Mouse (Mus musculus) limb, embryonic 11.5 days (tissue): ENCODE measurements around the gene Hbs1l. TPM values are rescaled to one million over a fixed set of nuclear protein-coding genes. Genes with fewer than 3 reads are reported as not detected.

Experiments
- ATAC-seq: fragments of 200-750 bp; cut with Nextera tagmentation; 2 replicates; pipeline ENCODE4 v1.8.0; 2017; ENCODE audit warnings: low read depth; ENCODE audit not compliant: insufficient number of reproducible peaks, low FRiP score, low TSS enrichment
- DNase-seq: peaks from one replicate; pipeline ENCODE4 v3.0.0-alpha.2; 2015; ENCODE audit warnings: low spot score
- H3K27ac ChIP-seq: fragments of 300-500 bp; sonication (generic); replicated peaks from 2 replicates; pipeline ENCODE4 v1.5.1; 2014; ENCODE audit warnings: low read depth, mild to moderate bottlenecking, low read length
- H3K27me3 ChIP-seq: fragments of 300-500 bp; sonication (generic); 2 replicates; pipeline ENCODE4 v1.6.1; 2014; ENCODE audit warnings: mild to moderate bottlenecking, low read length, mixed read lengths; ENCODE audit not compliant: control insufficient read depth, insufficient read depth
- H3K36me3 ChIP-seq: fragments of 300-500 bp; sonication (generic); 2 replicates; pipeline ENCODE4 v1.6.1; 2014; ENCODE audit warnings: mild to moderate bottlenecking, low read length, moderate library complexity, mixed read lengths; ENCODE audit not compliant: control insufficient read depth, insufficient read depth
- H3K4me1 ChIP-seq: fragments of 300-500 bp; sonication (generic); 2 replicates; pipeline ENCODE4 v1.6.1; 2014; ENCODE audit warnings: low read length, mixed read lengths; ENCODE audit not compliant: control insufficient read depth, insufficient read depth
- H3K4me2 ChIP-seq: fragments of 300-500 bp; sonication (generic); 2 replicates; pipeline ENCODE4 v1.6.1; 2014; ENCODE audit warnings: low read depth, mild to moderate bottlenecking, moderate library complexity; ENCODE audit not compliant: severe bottlenecking
- H3K4me3 ChIP-seq: fragments of 300-500 bp; sonication (generic); 2 replicates; pipeline ENCODE4 v1.5.1; 2014; ENCODE audit warnings: low read depth, low read length
- H3K9ac ChIP-seq: fragments of 300-500 bp; sonication (generic); 2 replicates; pipeline ENCODE4 v1.6.1; 2014; ENCODE audit warnings: mild to moderate bottlenecking, low read length
- H3K9me3 ChIP-seq: fragments of 300-500 bp; sonication (generic); 2 replicates; pipeline ENCODE4 v1.6.1; 2016; ENCODE audit warnings: low read length; ENCODE audit not compliant: control insufficient read depth
- WGBS: fragments of 180-500 bp; shearing (Covaris S2); extraction: QIAGEN DNeasy Blood & Tissue Kit; methylation state at CpG from one replicate; pipeline ENCODE4 v1.1.7; 2014; 5-methylcytosine and 5-hydroxymethylcytosine counted together
- polyA plus RNA-seq: library from polyadenylated mRNA; unstranded; fragments of >200 nt; fragmentation: Nextera tagmentation; extraction: Ambion mirVana; gene quantifications from 2 replicates; pipeline ENCODE4 v1.2.1, GENCODE M21; 2014

Hbs1l gene
- polyA plus RNA-seq, 1 experiment from 2014 or later, result 122 TPM

- no peaks in the 10 kb centered on the region for H3K9me3 ChIP-seq
- DNase-seq (no peak), ATAC-seq (no peak)
- H3K4me3 ChIP-seq, result no peak overlapping the region
- H3K27ac ChIP-seq, result no peak overlapping the region
- H3K36me3 ChIP-seq, result peaks cover 7% of the 10 kb centered on the region; the same call in 1 of the 2 replicates
- no peaks in the 10 kb centered on the region for H3K4me1 ChIP-seq
- no peak overlapping the region for H3K9ac ChIP-seq
- WGBS, result 93% methylated on average over 11 of the region's 11 CpGs
- no peaks in the 10 kb centered on the region for H3K27me3 ChIP-seq
- no peak overlapping the region for H3K4me2 ChIP-seq
These were observed 46.7 kb downstream of the Hbs1l start for GRCm38 (mm10) chr10:21342331-21343005.

GRCm38 (mm10) chr10:21347332-21347731 lies 51.6 kb downstream of the Hbs1l start:
- peaks cover 6% of the 10 kb centered on the region; the same call in 1 of the 2 replicates for H3K36me3 ChIP-seq

GRCm38 (mm10) chr10:21349449-21349848 lies 53.7 kb downstream of the Hbs1l start:
- no peaks in the 10 kb centered on the region for H3K4me1 ChIP-seq
- H3K9ac ChIP-seq, result no peak overlapping the region
- no peak overlapping the region for H3K27ac ChIP-seq
- 90% methylated on average over 5 of the region's 5 CpGs for WGBS
- peaks cover 6% of the 10 kb centered on the region; the same call in 1 of the 2 replicates for H3K36me3 ChIP-seq
- no peak for ATAC-seq
- no peaks in the 10 kb centered on the region for H3K9me3 ChIP-seq
- H3K4me3 ChIP-seq, result no peak overlapping the region
- H3K27me3 ChIP-seq, result no peaks in the 10 kb centered on the region
- no peak for DNase-seq
- no peak overlapping the region for H3K4me2 ChIP-seq

More at GRCm38 (mm10) chr10:21347332-21347731, 51.6 kb downstream of the Hbs1l start:
- WGBS, result 86% methylated on average over 4 of the region's 4 CpGs
- DNase-seq (no peak), ATAC-seq (no peak)
- H3K4me2 ChIP-seq, result no peak overlapping the region
- H3K9ac ChIP-seq, result no peak overlapping the region
- no peaks in the 10 kb centered on the region for H3K9me3 ChIP-seq
- H3K27me3 ChIP-seq, result no peaks in the 10 kb centered on the region
- H3K27ac ChIP-seq, result no peak overlapping the region
- no peak overlapping the region for H3K4me3 ChIP-seq
- no peaks in the 10 kb centered on the region for H3K4me1 ChIP-seq

GRCm38 (mm10) chr10:21349946-21350345 lies 54.2 kb downstream of the Hbs1l start:
- Histone ChIP-seq H3K27ac (no peak overlapping the region), H3K27me3 (no peaks in the 10 kb centered on the region), H3K36me3 (peaks cover 8% of the 10 kb centered on the region; the same call in 1 of the 2 replicates), H3K9me3 (no peaks in the 10 kb centered on the region), H3K4me3 (no peak overlapping the region), H3K9ac (no peak overlapping the region), H3K4me2 (no peak overlapping the region), H3K4me1 (no peaks in the 10 kb centered on the region)
- 95% methylated on average over 2 of the region's 2 CpGs for WGBS
- no peak for DNase-seq
- no peak for ATAC-seq

GRCm38 (mm10) chr10:21350531-21351515 lies 55.0 kb downstream of the Hbs1l start:
- WGBS, result 92% methylated on average over 11 of the region's 11 CpGs
- H3K4me3 ChIP-seq, result no peak overlapping the region

GRCm38 (mm10) chr10:21351766-21352165 lies 56.0 kb downstream of the Hbs1l start:
- WGBS, result 91% methylated on average over 12 of the region's 12 CpGs
- peaks cover 4% of the 10 kb centered on the region; the same call in 1 of the 2 replicates for H3K36me3 ChIP-seq
- ATAC-seq, result no peak

More at GRCm38 (mm10) chr10:21350531-21351515, 55.0 kb downstream of the Hbs1l start:
- Histone ChIP-seq H3K36me3 (peaks cover 5% of the 10 kb centered on the region; the same call in 1 of the 2 replicates), H3K4me2 (no peak overlapping the region), H3K9me3 (no peaks in the 10 kb centered on the region), H3K4me1 (no peaks in the 10 kb centered on the region), H3K9ac (no peak overlapping the region), H3K27me3 (no peaks in the 10 kb centered on the region), H3K27ac (no peak overlapping the region)
- DNase-seq, result no peak
- ATAC-seq, result no peak

GRCm38 (mm10) chr10:21353890-21354289 lies 58.1 kb downstream of the Hbs1l start:
- WGBS, result 54% methylated on average over 5 of the region's 5 CpGs
- no peak for ATAC-seq
- no peaks in the 10 kb centered on the region for H3K4me1 ChIP-seq
- H3K9ac ChIP-seq, result no peak overlapping the region
- peaks cover 4% of the 10 kb centered on the region; the same call in 1 of the 2 replicates for H3K36me3 ChIP-seq
- DNase-seq, result no peak
- no peaks in the 10 kb centered on the region for H3K27me3 ChIP-seq
- no peak overlapping the region for H3K4me2 ChIP-seq
- H3K27ac ChIP-seq, result no peak overlapping the region
- no peaks in the 10 kb centered on the region for H3K9me3 ChIP-seq
- no peak overlapping the region for H3K4me3 ChIP-seq

More at GRCm38 (mm10) chr10:21351766-21352165, 56.0 kb downstream of the Hbs1l start:
- no peak for DNase-seq
- Histone ChIP-seq H3K4me2 (no peak overlapping the region), H3K4me1 (no peaks in the 10 kb centered on the region), H3K27me3 (no peaks in the 10 kb centered on the region), H3K9ac (no peak overlapping the region), H3K9me3 (no peaks in the 10 kb centered on the region), H3K4me3 (no peak overlapping the region), H3K27ac (no peak overlapping the region)

- no peak overlapping the region for H3K4me2 ChIP-seq
- H3K9me3 ChIP-seq, result no peaks in the 10 kb centered on the region
- no peak overlapping the region for H3K4me3 ChIP-seq
- peaks cover 4% of the 10 kb centered on the region; the same call in 1 of the 2 replicates for H3K36me3 ChIP-seq
- no peak overlapping the region for H3K9ac ChIP-seq
- no peak overlapping the region for H3K27ac ChIP-seq
- no peaks in the 10 kb centered on the region for H3K4me1 ChIP-seq
- no peaks in the 10 kb centered on the region for H3K27me3 ChIP-seq
- DNase-seq (no peak), ATAC-seq (no peak)
- WGBS, result 91% methylated on average over 7 of the region's 7 CpGs
These were observed 58.7 kb downstream of the Hbs1l start for GRCm38 (mm10) chr10:21354506-21354905.
